Mouse (Mus musculus): ENCODE measurements around the gene Il13ra1. TPM values are rescaled to one million over a fixed set of nuclear protein-coding genes. Genes with fewer than 3 reads are reported as not detected.

Gene Il13ra1
- total and polyA plus RNA-seq, 2 experiments from 2014 or later = 9.1 to 12.4 TPM

GRCm38 (mm10) chrX:36183625-36184024, 71.7 kb downstream of the Il13ra1 start:
- Histone ChIP-seq H3K9ac (replicated peaks; ENCODE audit: low read length, poor library complexity, severe bottlenecking) (no peak overlapping the region), H3K4me3 (ENCODE audit: low read depth, low read length) (no peak overlapping the region), H3K4me1 (ENCODE audit: insufficient read depth, low read length) (no peaks in the 10 kb centered on the region), H3K27ac (ENCODE audit: low read depth, low read length) (no peak overlapping the region), H3K36me3 (ENCODE audit: insufficient read depth, low read length) (no peaks in the 10 kb centered on the region), H3K9me3 (ENCODE audit: low read length) (no peaks in the 10 kb centered on the region), H3K4me2 (ENCODE audit: low read depth, low read length, poor library complexity, severe bottlenecking) (no peak overlapping the region), H3K27me3 (ENCODE audit: insufficient read depth, low read length) (no peaks in the 10 kb centered on the region)
- DNase-seq (ENCODE audit: low spot score) = peak; percentile 24
- no peak for ATAC-seq (ENCODE audit: low FRiP score)
- peak; percentile 70 for TF ChIP-seq CTCF (IDR thresholded peaks at IDR 0.05)

- H3K4me2 ChIP-seq (ENCODE audit: low read depth, low read length, poor library complexity, severe bottlenecking) = no peak overlapping the region
- WGBS = 52% methylated on average over 5 of the region's 5 CpGs
- H3K27me3 ChIP-seq (ENCODE audit: insufficient read depth, low read length) = no peaks in the 10 kb centered on the region
- no peaks in the 10 kb centered on the region for H3K9me3 ChIP-seq (ENCODE audit: low read length)
- no peaks in the 10 kb centered on the region for H3K4me1 ChIP-seq (ENCODE audit: insufficient read depth, low read length)
- H3K9ac ChIP-seq (replicated peaks; ENCODE audit: low read length, poor library complexity, severe bottlenecking) = no peak overlapping the region
- TF ChIP-seq CTCF (IDR thresholded peaks at IDR 0.05) = no peak
- ATAC-seq (ENCODE audit: low FRiP score) (peak; percentile 23; the same call in 1 of the 2 replicates), DNase-seq (ENCODE audit: low spot score) (no peak)
- peak overlapping the region; percentile 47; the same call in 1 of the 2 replicates for H3K27ac ChIP-seq (ENCODE audit: low read depth, low read length)
- H3K36me3 ChIP-seq (ENCODE audit: insufficient read depth, low read length) = no peaks in the 10 kb centered on the region
- H3K4me3 ChIP-seq (ENCODE audit: low read depth, low read length) = no peak overlapping the region
Measured at GRCm38 (mm10) chrX:36186036-36186435, 74.1 kb downstream of the Il13ra1 start.

GRCm38 (mm10) chrX:36186443-36186842, 74.5 kb downstream of the Il13ra1 start:
- Histone ChIP-seq H3K9me3 (ENCODE audit: low read length) (no peaks in the 10 kb centered on the region), H3K4me1 (ENCODE audit: insufficient read depth, low read length) (no peaks in the 10 kb centered on the region), H3K27ac (ENCODE audit: low read depth, low read length) (peak overlapping the region; percentile 47; the same call in 1 of the 2 replicates), H3K27me3 (ENCODE audit: insufficient read depth, low read length) (no peaks in the 10 kb centered on the region), H3K36me3 (ENCODE audit: insufficient read depth, low read length) (no peaks in the 10 kb centered on the region), H3K9ac (replicated peaks; ENCODE audit: low read length, poor library complexity, severe bottlenecking) (no peak overlapping the region), H3K4me2 (ENCODE audit: low read depth, low read length, poor library complexity, severe bottlenecking) (no peak overlapping the region), H3K4me3 (ENCODE audit: low read depth, low read length) (no peak overlapping the region)
- TF ChIP-seq CTCF (IDR thresholded peaks at IDR 0.05) = no peak
- DNase-seq (ENCODE audit: low spot score) = no peak
- ATAC-seq (ENCODE audit: low FRiP score) = peak; percentile 78
- 32% methylated on average over 6 of the region's 6 CpGs for WGBS

GRCm38 (mm10) chrX:36193951-36194350, 82.0 kb downstream of the Il13ra1 start:
- Histone ChIP-seq H3K4me1 (ENCODE audit: insufficient read depth, low read length) (no peaks in the 10 kb centered on the region), H3K4me3 (ENCODE audit: low read depth, low read length) (no peak overlapping the region), H3K36me3 (ENCODE audit: insufficient read depth, low read length) (no peaks in the 10 kb centered on the region), H3K27ac (ENCODE audit: low read depth, low read length) (peak overlapping the region; percentile 69), H3K9me3 (ENCODE audit: low read length) (no peaks in the 10 kb centered on the region), H3K27me3 (ENCODE audit: insufficient read depth, low read length) (no peaks in the 10 kb centered on the region), H3K4me2 (ENCODE audit: low read depth, low read length, poor library complexity, severe bottlenecking) (no peak overlapping the region), H3K9ac (replicated peaks; ENCODE audit: low read length, poor library complexity, severe bottlenecking) (no peak overlapping the region)
- no peak for TF ChIP-seq CTCF (IDR thresholded peaks at IDR 0.05)
- peak; percentile 57 for DNase-seq (ENCODE audit: low spot score)
- peak; percentile 31 for ATAC-seq (ENCODE audit: low FRiP score)
- WGBS = 18% methylated on average over 6 of the region's 6 CpGs

GRCm38 (mm10) chrX:36195736-36196525, 84.0 kb downstream of the Il13ra1 start, which contains the start of gene Zcchc12:
TSS of gene Zcchc12 (plus strand) at chrX:36195904.
- H3K9ac ChIP-seq (replicated peaks; ENCODE audit: low read length, poor library complexity, severe bottlenecking) = peak within 1 kb of the TSS; percentile 71
- H3K27ac ChIP-seq (ENCODE audit: low read depth, low read length) = peak within 1 kb of the TSS; percentile 81
- no peaks in the 10 kb centered on the region for H3K9me3 ChIP-seq (ENCODE audit: low read length)
- no peaks in the 10 kb centered on the region for H3K27me3 ChIP-seq (ENCODE audit: insufficient read depth, low read length)
- no peaks in the 10 kb centered on the region for H3K4me1 ChIP-seq (ENCODE audit: insufficient read depth, low read length)
- H3K4me3 ChIP-seq (ENCODE audit: low read depth, low read length) = peak within 1 kb of the TSS; percentile 46
- 12% methylated on average over 21 of the region's 28 CpGs for WGBS
- peak; percentile 81 for DNase-seq (ENCODE audit: low spot score)
- H3K4me2 ChIP-seq (ENCODE audit: low read depth, low read length, poor library complexity, severe bottlenecking) = peak within 1 kb of the TSS; percentile 50
- no peak for TF ChIP-seq CTCF (IDR thresholded peaks at IDR 0.05)
- peak; percentile 87 for ATAC-seq (ENCODE audit: low FRiP score)
- no peaks in the 10 kb centered on the region for H3K36me3 ChIP-seq (ENCODE audit: insufficient read depth, low read length)

GRCm38 (mm10) chrX:36209554-36209953, 97.6 kb downstream of the Il13ra1 start:
- H3K4me3 ChIP-seq (ENCODE audit: low read depth, low read length) = no peak overlapping the region
- no peak overlapping the region for H3K4me2 ChIP-seq (ENCODE audit: low read depth, low read length, poor library complexity, severe bottlenecking)
- no peaks in the 10 kb centered on the region for H3K36me3 ChIP-seq (ENCODE audit: insufficient read depth, low read length)
- DNase-seq (ENCODE audit: low spot score) (no peak), ATAC-seq (ENCODE audit: low FRiP score) (no peak)
- no peaks in the 10 kb centered on the region for H3K9me3 ChIP-seq (ENCODE audit: low read length)
- no peak overlapping the region for H3K9ac ChIP-seq (replicated peaks; ENCODE audit: low read length, poor library complexity, severe bottlenecking)
- TF ChIP-seq CTCF (IDR thresholded peaks at IDR 0.05) = peak; percentile 20; the same call in 1 of the 2 replicates
- no peak overlapping the region for H3K27ac ChIP-seq (ENCODE audit: low read depth, low read length)
- no peaks in the 10 kb centered on the region for H3K4me1 ChIP-seq (ENCODE audit: insufficient read depth, low read length)
- H3K27me3 ChIP-seq (ENCODE audit: insufficient read depth, low read length) = no peaks in the 10 kb centered on the region
- 83% methylated on average over 2 of the region's 2 CpGs for WGBS
